Mouse (Mus musculus) bone marrow, adult 2 months (tissue): ENCODE data around the gene Acads. TPM values are rescaled to one million over a fixed set of nuclear protein-coding genes. Genes with fewer than 3 reads are reported as not detected.
A peak's percentile ranks its signal among the peaks of the same experiment; 100 is the strongest.

ENCODE experiments used
- H3K27ac ChIP-seq: fragments of 200-500 bp; 2 replicates; pipeline ENCODE4 v1.5.1; 2012; ENCODE audit warnings: low read depth, mild to moderate bottlenecking, control low read depth, inconsistent platforms, low read length; ENCODE audit not compliant: control insufficient read depth, poor library complexity, insufficient read depth
- H3K4me1 ChIP-seq: fragments of 200-500 bp; 2 replicates; pipeline ENCODE4 v1.6.1; 2011; ENCODE audit warnings: low read length; ENCODE audit not compliant: control insufficient read depth, insufficient read depth
- H3K4me3 ChIP-seq: fragments of 200-500 bp; replicated peaks from 2 replicates; pipeline ENCODE3; 2011; ENCODE audit warnings: mild to moderate bottlenecking, low read depth, low read length, control low read depth; ENCODE audit not compliant: control insufficient read depth
- CTCF ChIP-seq: fragments of 200-500 bp; IDR thresholded peaks from 2 replicates; pipeline ENCODE4 v1.5.1; 2011; ENCODE audit warnings: low read length, control low read depth; ENCODE audit not compliant: control insufficient read depth, insufficient read depth
- POLR2A ChIP-seq: fragments of 200-500 bp; IDR thresholded peaks from 2 replicates; pipeline ENCODE4 v1.6.1; 2011; ENCODE audit warnings: low read depth, mild to moderate bottlenecking, control low read depth, low read length, borderline replicate concordance; ENCODE audit not compliant: control insufficient read depth
- WGBS: fragments of 180-500 bp; shearing (Covaris S2); methylation state at CpG from one replicate; pipeline ENCODE4 v1.1.7; 2018; 5-methylcytosine and 5-hydroxymethylcytosine counted together
- polyA plus RNA-seq: library from polyadenylated mRNA; stranded (reverse); fragments of >200 nt; gene quantifications from 2 replicates; pipeline ENCODE4 v1.2.4, GENCODE M21; 2011; ENCODE audit warnings: low replicate concordance; ENCODE audit not compliant: missing spikeins, insufficient read depth, insufficient read length

Gene Acads
- polyA plus RNA-seq, 1 experiment = 23.7 TPM

GRCm38 (mm10) chr5:115161064-115161939 is 42.2 kb upstream of the Acads start:
- TF ChIP-seq CTCF = no peak
- no peak for TF ChIP-seq POLR2A
- 14% methylated on average over 13 of the region's 13 CpGs for WGBS
- H3K4me3 ChIP-seq = no peak overlapping the region
- peak overlapping the region; percentile 43; the same call in 1 of the 2 replicates for H3K27ac ChIP-seq
- H3K4me1 ChIP-seq = peaks cover 2% of the 10 kb centered on the region; the same call in 1 of the 2 replicates

DNA sequence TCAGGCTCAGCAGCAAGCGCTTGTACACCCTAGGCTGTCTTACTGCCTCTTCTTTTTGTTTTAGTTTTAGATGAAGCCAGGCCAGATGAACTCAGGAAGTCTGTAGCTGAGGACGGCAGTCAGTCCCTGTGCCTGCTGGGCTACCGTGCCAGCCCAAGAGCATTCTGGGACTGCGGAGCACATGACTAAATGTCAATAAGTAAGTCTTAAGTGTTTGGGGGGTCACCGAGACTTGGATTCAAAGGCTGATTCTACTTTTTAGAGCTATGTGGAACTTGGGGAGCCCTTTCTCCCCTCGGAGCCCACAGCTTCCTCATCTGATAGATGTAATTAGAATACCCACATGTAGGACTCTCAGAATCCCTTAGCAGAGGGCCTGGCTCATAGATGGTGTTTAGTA is 41.5 kb upstream of the Acads start:
- TF ChIP-seq CTCF (no peak), POLR2A (no peak)
- Histone ChIP-seq H3K27ac (peak overlapping the region; percentile 12; the same call in 1 of the 2 replicates), H3K4me3 (no peak overlapping the region), H3K4me1 (peaks cover 2% of the 10 kb centered on the region; the same call in 1 of the 2 replicates)
- 12% methylated on average over 6 of the region's 6 CpGs for WGBS

GRCm38 (mm10) chr5:115159165-115159564 is 40.0 kb upstream of the Acads start:
- Histone ChIP-seq H3K4me3 (peak overlapping the region; percentile 90), H3K4me1 (peaks cover 7% of the 10 kb centered on the region)
- 55% methylated on average over 12 of the region's 12 CpGs for WGBS

DNA sequence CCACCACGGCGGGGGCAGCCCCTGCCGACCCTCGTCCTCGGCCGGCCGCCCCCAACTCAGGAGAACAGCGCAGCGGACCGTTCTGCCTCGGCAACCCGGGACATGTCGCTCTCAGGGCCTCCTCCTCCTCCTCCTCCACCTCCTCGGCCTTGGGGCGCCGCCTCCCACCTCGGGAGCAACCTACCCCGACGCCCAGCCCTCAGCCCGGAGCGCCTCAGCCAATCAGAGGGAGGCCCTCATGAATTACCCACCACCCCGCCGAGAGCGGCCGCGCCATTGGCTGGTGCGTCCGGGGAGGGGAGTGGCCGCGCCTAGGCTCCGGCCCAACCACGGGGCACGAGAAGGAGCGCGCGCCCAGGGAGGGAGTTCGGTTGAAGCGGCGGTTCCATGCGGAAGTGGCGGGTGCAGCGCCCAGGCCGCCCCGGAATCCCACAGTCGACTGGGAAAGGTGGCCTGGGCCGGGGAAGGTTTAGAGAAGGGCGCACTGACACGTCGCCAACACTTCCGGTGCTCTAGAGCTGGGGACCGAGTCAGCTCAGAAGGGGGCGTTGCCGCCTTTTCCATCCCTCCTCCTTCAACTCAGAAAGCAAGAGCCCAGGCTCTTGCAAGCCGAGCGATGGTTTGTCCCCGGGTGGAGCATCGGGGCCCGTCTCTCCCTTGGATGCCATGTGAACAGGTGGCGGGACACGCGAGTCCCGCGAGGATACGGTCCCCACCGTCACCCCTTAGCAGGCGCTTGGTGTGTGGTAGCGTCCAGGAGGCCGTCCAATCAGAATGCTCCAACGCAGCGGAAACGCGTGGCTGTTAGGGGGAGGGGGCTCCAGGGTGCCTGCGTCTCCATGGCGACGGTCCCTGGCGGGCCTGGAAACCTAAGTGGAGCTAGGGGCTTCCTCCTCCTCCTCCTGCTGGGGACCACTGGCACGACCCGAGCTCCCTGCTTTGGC is 39.2 kb upstream of the Acads start, which contains the start of gene Mlec:
TSS of gene Mlec (minus strand) at position 140 of the 944 bp plus-strand sequence.
- Histone ChIP-seq H3K4me1 (peaks cover 8% of the 10 kb centered on the region), H3K27ac (peak within 1 kb of the TSS; percentile 93), H3K4me3 (peak within 1 kb of the TSS; percentile 90)
- WGBS = under 1% methylated on average over 77 of the region's 78 CpGs
- TF ChIP-seq CTCF = no peak
- TF ChIP-seq POLR2A = peak; percentile 97

More at GRCm38 (mm10) chr5:115159165-115159564, 40.0 kb upstream of the Acads start:
- TF ChIP-seq POLR2A = no peak
- no peak for TF ChIP-seq CTCF
- peak overlapping the region; percentile 93 for H3K27ac ChIP-seq

DNA sequence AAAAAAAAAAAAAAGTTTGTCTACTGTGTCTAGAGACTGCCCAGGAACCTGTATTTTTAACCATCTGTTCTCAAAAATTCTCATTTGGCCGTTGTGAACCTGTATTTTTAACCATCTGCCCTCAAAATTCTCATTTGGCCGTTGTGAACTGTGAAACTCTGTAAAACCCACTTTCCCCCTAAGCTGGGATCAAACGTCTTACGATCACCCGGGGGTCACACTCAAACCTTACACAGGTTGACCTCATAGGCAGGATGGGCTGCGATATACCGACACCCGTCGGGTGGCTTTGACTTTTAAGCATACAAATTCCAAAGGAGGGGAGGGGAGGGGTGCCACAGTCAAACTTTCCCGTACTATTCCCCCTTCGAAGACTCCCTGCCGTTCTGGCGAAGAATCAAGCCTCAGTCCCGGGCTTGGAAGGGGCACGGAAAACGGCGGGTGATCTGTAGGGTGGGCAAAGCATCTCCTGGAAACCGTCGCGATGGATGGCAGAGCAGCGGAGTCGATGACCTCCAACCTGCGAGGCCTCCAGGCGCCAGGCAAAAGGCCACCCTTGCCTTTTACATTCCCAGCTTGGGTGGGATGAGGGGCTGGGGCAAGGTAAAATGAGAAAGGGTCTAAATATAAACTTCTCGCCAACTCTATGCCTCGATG is 37.9 kb upstream of the Acads start:
- WGBS = under 1% methylated on average over 26 of the region's 26 CpGs
- H3K27ac ChIP-seq = peak overlapping the region; percentile 17
- H3K4me1 ChIP-seq = peaks cover 10% of the 10 kb centered on the region
- TF ChIP-seq CTCF (no peak), POLR2A (no peak)
- H3K4me3 ChIP-seq = peak overlapping the region; percentile 71

DNA sequence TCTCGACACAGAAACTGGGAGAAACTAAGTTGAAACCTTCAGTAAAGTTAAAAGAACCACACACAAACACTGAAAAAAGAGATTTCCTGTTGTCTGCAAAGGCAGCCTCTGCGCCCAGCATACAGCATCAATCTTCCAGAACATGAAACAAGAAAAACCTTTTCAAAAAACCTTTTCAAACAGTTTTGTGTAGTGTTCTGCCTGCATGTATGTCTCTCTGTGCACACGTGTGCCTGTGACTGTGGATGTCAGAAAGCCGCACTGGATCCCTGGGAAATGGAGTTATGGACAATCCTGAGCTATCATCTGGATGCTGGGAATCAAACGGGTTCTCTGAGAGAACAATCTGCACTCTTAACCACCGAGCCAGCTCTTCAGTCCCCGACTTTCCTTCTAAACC is 37.3 kb upstream of the Acads start:
- WGBS = 4% methylated on average over 7 of the region's 7 CpGs
- peak overlapping the region; percentile 40 for H3K4me3 ChIP-seq
- no peak for TF ChIP-seq POLR2A
- no peak for TF ChIP-seq CTCF

DNA sequence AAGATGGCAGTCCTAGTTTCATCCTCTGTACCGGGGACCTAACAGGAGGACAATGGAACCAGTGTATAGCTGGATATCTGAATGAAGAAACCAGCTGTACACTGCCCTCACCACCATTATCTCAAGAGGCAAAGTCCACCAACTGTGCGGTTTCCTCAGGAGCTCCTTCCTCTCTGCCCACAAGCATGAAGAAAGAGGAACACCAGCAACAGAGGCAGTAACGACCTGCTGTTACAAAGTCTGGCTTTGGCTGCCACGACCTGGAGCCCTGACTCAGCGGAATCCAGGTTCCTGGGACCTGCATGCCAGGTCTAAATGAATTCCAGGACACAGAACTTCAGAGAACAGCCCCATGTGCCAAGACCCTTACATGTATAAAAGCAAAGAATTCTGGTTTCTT is 36.7 kb upstream of the Acads start:
- H3K4me1 ChIP-seq = peaks cover 12% of the 10 kb centered on the region
- H3K27ac ChIP-seq = peak overlapping the region; percentile 90; the same call in 1 of the 2 replicates
- 3% methylated on average over 5 of the region's 5 CpGs for WGBS
- no peak for TF ChIP-seq CTCF
- TF ChIP-seq POLR2A = no peak
- H3K4me3 ChIP-seq = peak overlapping the region; percentile 60

More for the DNA sequence above, 37.3 kb upstream of the Acads start:
- peaks cover 12% of the 10 kb centered on the region for H3K4me1 ChIP-seq
- H3K27ac ChIP-seq = peak overlapping the region; percentile 43; the same call in 1 of the 2 replicates

DNA sequence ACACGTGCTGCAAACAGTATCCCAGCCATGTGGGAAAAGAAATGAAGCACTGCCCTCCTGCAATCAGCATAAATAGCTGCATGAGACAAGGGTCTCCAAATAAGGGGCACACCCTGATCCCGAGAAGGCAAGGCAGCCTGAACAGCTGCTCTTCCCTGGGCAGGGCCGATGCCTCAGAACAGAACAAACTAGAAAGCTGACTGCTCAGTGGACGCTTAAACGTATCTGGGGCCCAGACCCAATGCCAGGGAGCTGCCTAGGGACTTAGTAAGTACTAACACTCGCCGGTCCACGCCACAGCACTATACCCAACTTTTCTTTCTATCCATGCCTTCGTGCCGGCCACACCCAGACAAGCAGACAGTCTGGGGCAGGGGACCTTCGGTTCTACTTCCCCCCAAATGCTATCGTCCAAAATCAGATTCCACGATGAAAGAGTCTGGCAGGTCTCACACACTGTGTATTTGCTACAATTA is 36.0 kb upstream of the Acads start:
- Histone ChIP-seq H3K4me3 (peak overlapping the region; percentile 60), H3K4me1 (peaks cover 13% of the 10 kb centered on the region), H3K27ac (peak overlapping the region; percentile 90)
- 4% methylated on average over 13 of the region's 13 CpGs for WGBS
- TF ChIP-seq POLR2A = no peak
- TF ChIP-seq CTCF = no peak
